Mouse (Mus musculus) MEL (cell line): ENCODE data around the gene S100a10. TPM values are rescaled to one million over a fixed set of nuclear protein-coding genes. Genes with fewer than 3 reads are reported as not detected.

Experiments used
- DNase-seq: peaks from one replicate; pipeline ENCODE4 v3.0.0; 2011; ENCODE audit warnings: low read depth, low spot score
- H3K27ac ChIP-seq: 2 replicates; pipeline ENCODE4 v1.5.1; 2012; ENCODE audit warnings: low read depth, mild to moderate bottlenecking, control low read depth, low read length, moderate library complexity; ENCODE audit not compliant: control insufficient read depth
- H3K27me3 ChIP-seq, 2 experiments: fragments of 150-350 bp in 1 of 2; sonication (generic) in 1 of 2; 2 replicates each; pipeline ENCODE4 v1.6.1; 2012; ENCODE audit warnings: low read length in 2 of 2, mild to moderate bottlenecking in 2 of 2, improper control_type of control experiment in 1 of 2, moderate library complexity in 1 of 2; ENCODE audit not compliant: insufficient read depth in 2 of 2, control insufficient read depth in 1 of 2
- H3K36me3 ChIP-seq, 2 experiments: 2 replicates each; pipeline ENCODE4 v1.6.1; 2012 to 2014; ENCODE audit warnings: low read length in 2 of 2, improper control_type of control experiment in 1 of 2, inconsistent platforms in 1 of 2, mild to moderate bottlenecking in 1 of 2; ENCODE audit not compliant: insufficient read depth in 2 of 2, control insufficient read depth in 1 of 2
- H3K4me1 ChIP-seq, 2 experiments: fragments of 150-350 bp in 1 of 2; sonication (generic) in 1 of 2; 2 replicates each; pipeline ENCODE4 v1.6.1; 2012; ENCODE audit warnings: low read length in 2 of 2, improper control_type of control experiment in 1 of 2, mild to moderate bottlenecking in 1 of 2; ENCODE audit not compliant: insufficient read depth in 2 of 2, control insufficient read depth in 1 of 2
- H3K4me3 ChIP-seq, 2 experiments: fragments of 150-350 bp in 1 of 2; sonication (generic) in 1 of 2; 2 replicates each; pipeline ENCODE4 v1.5.1; 2012; ENCODE audit warnings: low read depth in 2 of 2, low read length in 2 of 2, mild to moderate bottlenecking in 2 of 2, moderate library complexity in 2 of 2, control low read depth in 1 of 2, improper control_type of control experiment in 1 of 2; ENCODE audit not compliant: control insufficient read depth in 1 of 2, insufficient read depth in 1 of 2
- H3K79me2 ChIP-seq: 2 replicates; pipeline ENCODE4 v1.6.1; 2012; ENCODE audit warnings: mild to moderate bottlenecking, low read length, moderate library complexity; ENCODE audit not compliant: control insufficient read depth, poor library complexity, insufficient read depth
- H3K9ac ChIP-seq: 2 replicates; pipeline ENCODE4 v1.6.1; 2012; ENCODE audit warnings: low read depth, mild to moderate bottlenecking, control low read depth, low read length, moderate library complexity; ENCODE audit not compliant: control insufficient read depth, poor library complexity, severe bottlenecking
- H3K9me3 ChIP-seq: fragments of 150-350 bp; sonication (generic); replicated peaks from 2 replicates; pipeline ENCODE4 v1.6.1; 2012; ENCODE audit warnings: mild to moderate bottlenecking, low read length, improper control_type of control experiment, moderate library complexity; ENCODE audit not compliant: insufficient read depth
- BHLHE40 ChIP-seq: IDR thresholded peaks from 2 replicates; pipeline ENCODE4 v1.6.1; 2012; ENCODE audit warnings: low read depth, mild to moderate bottlenecking, inconsistent platforms, low read length, improper control_type of control experiment, borderline replicate concordance
- CHD1 ChIP-seq: IDR thresholded peaks from 2 replicates; pipeline ENCODE4 v1.6.1; 2012; ENCODE audit warnings: low read depth, mild to moderate bottlenecking, inconsistent platforms, low read length, improper control_type of control experiment
- CTCF ChIP-seq, 3 experiments: IDR thresholded peaks in 2 of 3; conservative IDR thresholded peaks in 1 of 3; 2 replicates each; pipeline ENCODE4 v1.5.1; 2011 to 2012; ENCODE audit warnings: low read length in 3 of 3, low read depth in 2 of 3, mild to moderate bottlenecking in 2 of 3, improper control_type of control experiment in 1 of 3, inconsistent platforms in 1 of 3, mixed read lengths in 1 of 3, moderate library complexity in 1 of 3; ENCODE audit not compliant: control insufficient read depth in 1 of 3, insufficient read depth in 1 of 3, poor library complexity in 1 of 3, severe bottlenecking in 1 of 3
- E2F4 ChIP-seq: IDR thresholded peaks from 2 replicates; pipeline ENCODE4 v1.6.1; 2011; ENCODE audit warnings: low read depth, low read length, improper control_type of control experiment, borderline replicate concordance
- ELF1 ChIP-seq: IDR thresholded peaks from 2 replicates; pipeline ENCODE4 v1.6.1; 2014; ENCODE audit warnings: low read depth, mild to moderate bottlenecking, inconsistent platforms, low read length, improper control_type of control experiment, moderate library complexity
- EP300 ChIP-seq, 2 experiments: IDR thresholded peaks; 2 replicates each; pipeline ENCODE4 v1.6.1; 2011; ENCODE audit warnings: improper control_type of control experiment in 2 of 2, low read length in 2 of 2, low read depth in 1 of 2, mild to moderate bottlenecking in 1 of 2
- ETS1 ChIP-seq: IDR thresholded peaks from 2 replicates; pipeline ENCODE4 v1.6.1; 2012; ENCODE audit warnings: low read depth, mild to moderate bottlenecking, inconsistent platforms, low read length, improper control_type of control experiment, moderate library complexity
- GATA1 ChIP-seq: IDR thresholded peaks from 2 replicates; pipeline ENCODE4 v1.6.1; 2011; ENCODE audit warnings: low read depth, low read length, improper control_type of control experiment
- HCFC1 ChIP-seq: IDR thresholded peaks from 2 replicates; pipeline ENCODE4 v1.6.1; 2012; ENCODE audit warnings: low read depth, mild to moderate bottlenecking, inconsistent platforms, low read length, improper control_type of control experiment, moderate library complexity
- JUND ChIP-seq: IDR thresholded peaks from 2 replicates; pipeline ENCODE4 v1.6.1; 2011; ENCODE audit warnings: low read depth, mild to moderate bottlenecking, improper control_type of control experiment, low read length
- KAT2A ChIP-seq: conservative IDR thresholded peaks from 2 replicates; pipeline ENCODE4 v1.6.1; 2012; ENCODE audit warnings: low read depth, low read length, improper control_type of control experiment, inconsistent platforms
- MAFK ChIP-seq: IDR thresholded peaks from 2 replicates; pipeline ENCODE4 v1.6.1; 2011; ENCODE audit warnings: low read depth, mild to moderate bottlenecking, low read length, improper control_type of control experiment, borderline replicate concordance
- MAX ChIP-seq: IDR thresholded peaks from 2 replicates; pipeline ENCODE4 v1.6.1; 2011; ENCODE audit warnings: low read length, improper control_type of control experiment
- MEF2A ChIP-seq: IDR thresholded peaks from 2 replicates; pipeline ENCODE4 v1.6.1; 2014; ENCODE audit warnings: low read depth, mild to moderate bottlenecking, inconsistent platforms, low read length, improper control_type of control experiment; ENCODE audit not compliant: poor library complexity, insufficient replicate concordance, severe bottlenecking; ENCODE audit errors: extremely low read depth
- MYB ChIP-seq: IDR thresholded peaks from 2 replicates; pipeline ENCODE4 v1.6.1; 2011; ENCODE audit warnings: mild to moderate bottlenecking, low read depth, low read length, improper control_type of control experiment
- NRF1 ChIP-seq: IDR thresholded peaks from 2 replicates; pipeline ENCODE4 v1.6.1; 2014; ENCODE audit warnings: low read depth, mild to moderate bottlenecking, inconsistent platforms, low read length, improper control_type of control experiment, moderate library complexity; ENCODE audit not compliant: poor library complexity, insufficient read depth, severe bottlenecking
- POLR2A ChIP-seq, 2 experiments: IDR thresholded peaks; 2 replicates each; pipeline ENCODE4 v1.6.1; 2011 to 2012; ENCODE audit warnings: low read length in 2 of 2, mild to moderate bottlenecking in 2 of 2, control low read depth in 1 of 2, improper control_type of control experiment in 1 of 2, low read depth in 1 of 2, moderate library complexity in 1 of 2; ENCODE audit not compliant: control insufficient read depth in 1 of 2, insufficient read depth in 1 of 2, poor library complexity in 1 of 2
- POLR2AphosphoS2 ChIP-seq: IDR thresholded peaks from 2 replicates; pipeline ENCODE4 v1.6.1; 2011; ENCODE audit warnings: low read length, improper control_type of control experiment
- POLR2AphosphoS5 ChIP-seq: IDR thresholded peaks from 2 replicates; pipeline ENCODE4 v1.6.1; 2012; ENCODE audit warnings: low read depth, borderline replicate concordance, mild to moderate bottlenecking, inconsistent platforms, low read length, moderate library complexity, mixed read lengths
- RAD21 ChIP-seq: IDR thresholded peaks from 2 replicates; pipeline ENCODE4 v1.6.1; 2011; ENCODE audit warnings: mild to moderate bottlenecking, low read depth, low read length, improper control_type of control experiment
- TAL1 ChIP-seq: IDR thresholded peaks from 2 replicates; pipeline ENCODE4 v1.6.1; 2012; ENCODE audit warnings: mild to moderate bottlenecking, inconsistent platforms, low read length, moderate library complexity, mixed read lengths
- TCF12 ChIP-seq: IDR thresholded peaks from 2 replicates; pipeline ENCODE4 v1.6.1; 2014; ENCODE audit warnings: low read depth, mild to moderate bottlenecking, inconsistent platforms, low read length, improper control_type of control experiment, moderate library complexity
- ZC3H11A ChIP-seq: IDR thresholded peaks from 2 replicates; pipeline ENCODE4 v1.6.1; 2012; ENCODE audit warnings: low read depth, mild to moderate bottlenecking, inconsistent platforms, low read length, improper control_type of control experiment
- ZKSCAN1 ChIP-seq: IDR thresholded peaks from 2 replicates; pipeline ENCODE4 v1.6.1; 2012; ENCODE audit warnings: low read depth, mild to moderate bottlenecking, inconsistent platforms, low read length, improper control_type of control experiment, moderate library complexity
- ZMIZ1 ChIP-seq: IDR thresholded peaks from 2 replicates; pipeline ENCODE4 v1.6.1; 2012; ENCODE audit warnings: low read depth, mild to moderate bottlenecking, inconsistent platforms, low read length, improper control_type of control experiment, moderate library complexity
- ZNF384 ChIP-seq: IDR thresholded peaks from 2 replicates; pipeline ENCODE4 v1.6.1; 2012; ENCODE audit warnings: low read depth, mild to moderate bottlenecking, inconsistent platforms, low read length, improper control_type of control experiment
- polyA plus RNA-seq, 2 experiments: library from polyadenylated mRNA; stranded (reverse) in 1 of 2; unstranded in 1 of 2; fragments of >175 nt in 1 of 2; fragments of >200 nt in 1 of 2; gene quantifications; 2 replicates each; pipeline versions ENCODE4 v1.2.1 to v1.2.4; 2012; ENCODE audit warnings: low replicate concordance in 2 of 2, low read depth in 1 of 2; ENCODE audit not compliant: insufficient read length in 2 of 2, insufficient read depth in 1 of 2, missing spikeins in 1 of 2
- total RNA-seq: library from RNA; depleted of rRNA; stranded (reverse); fragments of 300-350 nt; gene quantifications from 2 replicates; pipeline ENCODE4 v1.2.3, GENCODE M21; 2012

Gene S100a10
- total and polyA plus RNA-seq, 3 experiments = 81.1 to 92.5 TPM; not detected in 1

DNA sequence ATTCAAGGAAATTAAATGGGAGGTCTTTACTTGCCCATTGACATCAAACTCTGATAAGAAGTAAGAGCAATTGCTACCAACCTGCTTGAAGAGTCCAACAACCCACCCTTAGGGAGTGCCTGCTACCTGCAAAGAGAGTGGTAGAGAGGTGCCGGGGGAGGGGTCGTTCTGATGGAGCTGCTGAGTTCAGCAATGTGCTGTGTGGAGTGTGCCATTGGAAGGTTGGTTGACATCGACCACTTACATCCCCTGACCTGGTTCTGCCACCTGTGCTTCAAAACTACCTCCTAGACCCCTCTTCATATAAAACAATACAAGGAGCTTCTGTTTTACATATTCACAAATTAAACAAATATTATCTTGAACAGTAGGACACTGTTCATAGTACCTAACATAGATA lies 27.6 kb upstream of the S100a10 start:
- no peaks in the 10 kb centered on the region for H3K9me3 ChIP-seq
- H3K79me2 ChIP-seq = no peaks in the 10 kb centered on the region
- H3K27me3 ChIP-seq = no peaks in the 10 kb centered on the region
- H3K27ac ChIP-seq = no peak overlapping the region
- no peak overlapping the region for H3K4me3 ChIP-seq
- DNase-seq = no peak
- TF ChIP-seq POLR2A (IDR thresholded peaks at IDR 0.05; ENCODE audit: control insufficient read depth in 1 of 2, insufficient read depth in 1 of 2, low read depth in 1 of 2, low read length in 2 of 2, poor library complexity in 1 of 2) (no peak), HCFC1 (no peak), POLR2AphosphoS5 (no peak), RAD21 (no peak), GATA1 (no peak), JUND (no peak), POLR2AphosphoS2 (no peak), ZNF384 (no peak), KAT2A (no peak), ZKSCAN1 (no peak), MAFK (no peak), MAX (no peak)
- TF ChIP-seq, all 39 proteins: peak for 0
- Histone ChIP-seq H3K36me3 (no peaks in the 10 kb centered on the region), H3K4me1 (no peaks in the 10 kb centered on the region), H3K9ac (no peak overlapping the region)

DNA sequence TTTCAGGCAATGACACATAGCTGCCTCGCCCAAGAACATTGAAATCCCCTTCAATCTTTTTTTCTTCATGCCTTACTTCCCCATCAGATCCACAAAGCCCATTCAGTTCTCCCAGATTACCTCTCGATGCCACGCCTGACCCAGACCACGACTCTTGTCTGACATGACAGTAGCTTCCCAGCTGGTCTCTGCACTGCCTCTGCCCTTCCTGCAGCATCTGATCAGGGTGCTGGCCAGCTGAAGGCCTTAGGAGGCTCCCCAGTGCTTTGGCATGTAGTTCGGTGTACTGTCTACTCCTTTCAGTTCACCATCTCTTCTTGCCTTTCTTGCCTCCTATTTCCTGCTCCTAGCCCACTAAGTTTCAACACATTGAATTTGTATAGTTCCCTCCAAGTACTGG lies 26.1 kb upstream of the S100a10 start:
- no peaks in the 10 kb centered on the region for H3K79me2 ChIP-seq

DNA sequence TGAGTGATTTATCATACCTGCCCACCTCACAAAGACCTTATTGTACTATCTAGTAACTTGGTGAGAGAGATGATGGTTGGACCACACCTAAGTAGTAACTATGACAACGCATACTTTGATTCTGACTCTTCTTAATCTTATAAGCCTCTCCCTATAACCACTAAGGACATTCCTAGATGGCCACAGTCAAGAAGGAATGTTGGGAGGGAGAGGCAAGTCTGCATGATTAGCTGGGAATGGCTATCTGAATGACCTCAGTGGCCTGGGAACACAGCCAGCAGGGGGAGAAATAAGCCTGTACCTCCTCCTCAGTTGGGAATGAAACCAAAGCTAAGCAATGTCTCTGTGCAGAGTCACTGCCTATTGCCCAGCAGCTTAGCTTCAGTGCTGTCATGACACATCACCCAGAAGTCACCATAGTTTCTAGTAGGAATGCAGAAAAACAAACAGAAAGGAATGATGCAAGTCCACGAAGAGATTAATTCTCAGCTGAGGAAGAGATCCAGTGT lies 17.8 kb upstream of the S100a10 start:
- Histone ChIP-seq H3K4me1 (no peaks in the 10 kb centered on the region), H3K79me2 (no peaks in the 10 kb centered on the region), H3K9me3 (no peaks in the 10 kb centered on the region), H3K27me3 (peaks cover 3 to 11% of the 10 kb centered on the region in 2 experiments), H3K4me3 (no peak overlapping the region), H3K27ac (no peak overlapping the region), H3K9ac (no peak overlapping the region), H3K36me3 (no peaks in the 10 kb centered on the region)
- no peak for DNase-seq
- TF ChIP-seq ZC3H11A (no peak), POLR2A (IDR thresholded peaks at IDR 0.05; ENCODE audit: control insufficient read depth in 1 of 2, insufficient read depth in 1 of 2, low read depth in 1 of 2, low read length in 2 of 2, poor library complexity in 1 of 2) (no peak), POLR2AphosphoS2 (no peak), ZNF384 (no peak), TCF12 (no peak), CHD1 (no peak), ELF1 (no peak), NRF1 (no peak), TAL1 (no peak), ETS1 (no peak), ZMIZ1 (no peak), CTCF (IDR thresholded peaks at IDR 0.05 in 2 of 3, conservative IDR thresholded peaks at IDR 0.05 in 1 of 3; ENCODE audit: control insufficient read depth in 1 of 3, insufficient read depth in 1 of 3, low read depth in 2 of 3, low read length in 3 of 3, poor library complexity in 1 of 3, severe bottlenecking in 1 of 3) (no peak), JUND (no peak), BHLHE40 (no peak), ZKSCAN1 (no peak)

More for the DNA sequence above, 26.1 kb upstream of the S100a10 start:
- no peak for TF ChIP-seq MEF2A
- no peak for TF ChIP-seq E2F4
- TF ChIP-seq GATA1 = no peak
- no peak for TF ChIP-seq RAD21
- no peak for TF ChIP-seq KAT2A
- no peak for TF ChIP-seq POLR2AphosphoS2
- no peak for TF ChIP-seq MYB
- no peak for TF ChIP-seq ZKSCAN1
- no peak for TF ChIP-seq EP300 (IDR thresholded peaks at IDR 0.05; ENCODE audit: low read depth in 1 of 2, low read length in 2 of 2)
- TF ChIP-seq ZNF384 = no peak
- TF ChIP-seq, all 39 proteins: peak for 0
- Histone ChIP-seq H3K36me3 (no peaks in the 10 kb centered on the region), H3K27ac (no peak overlapping the region), H3K9me3 (no peaks in the 10 kb centered on the region), H3K9ac (no peak overlapping the region), H3K27me3 (no peaks in the 10 kb centered on the region), H3K4me3 (no peak overlapping the region), H3K4me1 (no peaks in the 10 kb centered on the region)
- DNase-seq = no peak
